Mouse (Mus musculus): ENCODE results near the gene H2al1e. TPM values are rescaled to one million over a fixed set of nuclear protein-coding genes. Genes with fewer than 3 reads are reported as not detected.
"Not testable (repeated sequence)": the region's sequence is repeated elsewhere in the genome, so short reads cannot be mapped to it uniquely, and the experiment has no call there.

The H2al1e gene
- polyA plus RNA-seq, 1 experiment from 2014 or later: not detected

- ATAC-seq (ENCODE audit: low FRiP score); H3K27ac ChIP-seq (replicated peaks); H3K36me3 ChIP-seq; H3K4me1 ChIP-seq; H3K9ac ChIP-seq (replicated peaks); H3K4me3 ChIP-seq (replicated peaks); H3K4me2 ChIP-seq; H3K27me3 ChIP-seq (replicated peaks); H3K9me3 ChIP-seq (replicated peaks): not testable (repeated sequence)
- no CpG with 5 or more reads among the region's 6 CpGs for WGBS
Observed at GRCm38 (mm10) chrX:11308524-11308923, 3.2 kb upstream of the H2al1e start, which contains the start of gene H2al1d. Gene H2al1d (plus strand): TSS chrX:11308824.

- H3K27ac ChIP-seq (replicated peaks): not testable (repeated sequence)
Observed at GRCm38 (mm10) chrX:11314858-11315257, 3.1 kb downstream of the H2al1e start, which contains the start of gene H2al1f. Gene H2al1f (plus strand): TSS chrX:11315158.

GRCm38 (mm10) chrX:11317956-11318355 is 6.2 kb downstream of the H2al1e start, which contains the start of gene H2al1g:
Gene H2al1g (plus strand): TSS chrX:11318256.
- H3K27me3 ChIP-seq (replicated peaks); H3K9me3 ChIP-seq (replicated peaks); H3K4me2 ChIP-seq; H3K4me1 ChIP-seq; ATAC-seq (ENCODE audit: low FRiP score); H3K27ac ChIP-seq (replicated peaks); H3K4me3 ChIP-seq (replicated peaks); H3K9ac ChIP-seq (replicated peaks); H3K36me3 ChIP-seq: not testable (repeated sequence)
- no CpG with 5 or more reads among the region's 3 CpGs for WGBS

More at GRCm38 (mm10) chrX:11314858-11315257, 3.1 kb downstream of the H2al1e start, which contains the start of gene H2al1f:
- not testable (repeated sequence) for H3K36me3 ChIP-seq; H3K4me2 ChIP-seq; H3K27me3 ChIP-seq (replicated peaks); H3K9ac ChIP-seq (replicated peaks); ATAC-seq (ENCODE audit: low FRiP score); H3K4me1 ChIP-seq; H3K4me3 ChIP-seq (replicated peaks); H3K9me3 ChIP-seq (replicated peaks)
- WGBS: no CpG with 5 or more reads among the region's 6 CpGs

GRCm38 (mm10) chrX:11321192-11321591 is 9.5 kb downstream of the H2al1e start, which contains the start of gene H2al1h:
Gene H2al1h (plus strand): TSS chrX:11321492.
- no CpG with 5 or more reads among the region's 6 CpGs for WGBS
- H3K4me2 ChIP-seq; H3K9ac ChIP-seq (replicated peaks); H3K4me1 ChIP-seq; H3K9me3 ChIP-seq (replicated peaks); ATAC-seq (ENCODE audit: low FRiP score); H3K27me3 ChIP-seq (replicated peaks); H3K27ac ChIP-seq (replicated peaks); H3K36me3 ChIP-seq; H3K4me3 ChIP-seq (replicated peaks): not testable (repeated sequence)

GRCm38 (mm10) chrX:11324359-11324758 is 12.6 kb downstream of the H2al1e start, which contains the start of gene H2al1i:
Gene H2al1i (plus strand): TSS chrX:11324659.
- 86% methylated on average over 2 of the region's 5 CpGs for WGBS
- not testable (repeated sequence) for H3K4me1 ChIP-seq; H3K4me3 ChIP-seq (replicated peaks); H3K9ac ChIP-seq (replicated peaks); H3K4me2 ChIP-seq; H3K27ac ChIP-seq (replicated peaks); H3K36me3 ChIP-seq; ATAC-seq (ENCODE audit: low FRiP score); H3K9me3 ChIP-seq (replicated peaks); H3K27me3 ChIP-seq (replicated peaks)

GRCm38 (mm10) chrX:11327522-11327921 is 15.8 kb downstream of the H2al1e start, which contains the start of gene H2al1j:
Gene H2al1j (plus strand): TSS chrX:11327822.
- H3K4me2 ChIP-seq; H3K9me3 ChIP-seq (replicated peaks); H3K36me3 ChIP-seq; H3K4me1 ChIP-seq; ATAC-seq (ENCODE audit: low FRiP score); H3K9ac ChIP-seq (replicated peaks); H3K27me3 ChIP-seq (replicated peaks); H3K4me3 ChIP-seq (replicated peaks); H3K27ac ChIP-seq (replicated peaks): not testable (repeated sequence)
- WGBS: 92% methylated on average over 2 of the region's 2 CpGs

GRCm38 (mm10) chrX:11345762-11346161 is 34.0 kb downstream of the H2al1e start:
- no peak overlapping the region for H3K27ac ChIP-seq (replicated peaks)
- ATAC-seq (ENCODE audit: low FRiP score): no peak
- WGBS: 56% methylated on average over 9 of the region's 9 CpGs

GRCm38 (mm10) chrX:11346756-11347155 is 35.0 kb downstream of the H2al1e start:
- Histone ChIP-seq H3K27me3 (replicated peaks) (no peaks in the 10 kb centered on the region; the same call in 1 of the 2 replicates), H3K4me1 (no peaks in the 10 kb centered on the region), H3K9ac (replicated peaks) (no peak overlapping the region), H3K9me3 (replicated peaks) (no peaks in the 10 kb centered on the region), H3K36me3 (no peaks in the 10 kb centered on the region), H3K4me3 (replicated peaks) (no peak overlapping the region), H3K27ac (replicated peaks) (no peak overlapping the region), H3K4me2 (no peak overlapping the region)
- 91% methylated on average over 3 of the region's 3 CpGs for WGBS
- ATAC-seq (ENCODE audit: low FRiP score): no peak

More at GRCm38 (mm10) chrX:11345762-11346161, 34.0 kb downstream of the H2al1e start:
- Histone ChIP-seq H3K27me3 (replicated peaks) (no peaks in the 10 kb centered on the region; the same call in 1 of the 2 replicates), H3K4me2 (no peak overlapping the region), H3K9ac (replicated peaks) (no peak overlapping the region), H3K4me1 (no peaks in the 10 kb centered on the region), H3K36me3 (no peaks in the 10 kb centered on the region), H3K9me3 (replicated peaks) (no peaks in the 10 kb centered on the region), H3K4me3 (replicated peaks) (no peak overlapping the region)

GRCm38 (mm10) chrX:11360823-11361222 is 49.1 kb downstream of the H2al1e start:
- WGBS: 87% methylated on average over 6 of the region's 6 CpGs
- peaks cover 3% of the 10 kb centered on the region; the same call in 1 of the 2 replicates for H3K27me3 ChIP-seq (replicated peaks)
- no peak for ATAC-seq (ENCODE audit: low FRiP score)
- H3K9ac ChIP-seq (replicated peaks): no peak overlapping the region
- H3K27ac ChIP-seq (replicated peaks): no peak overlapping the region
- H3K4me3 ChIP-seq (replicated peaks): no peak overlapping the region
- H3K9me3 ChIP-seq (replicated peaks): no peaks in the 10 kb centered on the region
- H3K36me3 ChIP-seq: no peaks in the 10 kb centered on the region
- H3K4me1 ChIP-seq: no peaks in the 10 kb centered on the region
- H3K4me2 ChIP-seq: no peak overlapping the region

- Histone ChIP-seq H3K4me3 (replicated peaks) (no peak overlapping the region), H3K27me3 (replicated peaks) (peaks cover 3% of the 10 kb centered on the region; the same call in 1 of the 2 replicates), H3K36me3 (no peaks in the 10 kb centered on the region), H3K9me3 (replicated peaks) (no peaks in the 10 kb centered on the region), H3K4me1 (no peaks in the 10 kb centered on the region), H3K27ac (replicated peaks) (no peak overlapping the region), H3K4me2 (no peak overlapping the region), H3K9ac (replicated peaks) (no peak overlapping the region)
- no peak for ATAC-seq (ENCODE audit: low FRiP score)
- WGBS: 87% methylated on average over 2 of the region's 2 CpGs
Observed at GRCm38 (mm10) chrX:11361261-11361660, 49.5 kb downstream of the H2al1e start.
